Mouse (Mus musculus) urinary bladder, postnatal 4 days (tissue): ENCODE data around the gene Fuca2.

Source experiments
- DNase-seq, 2 experiments: peaks; one replicate each; pipeline ENCODE4 v3.0.0; 2021 to 2022; ENCODE audit warnings: low spot score in 2 of 2

The Fuca2 gene

DNA sequence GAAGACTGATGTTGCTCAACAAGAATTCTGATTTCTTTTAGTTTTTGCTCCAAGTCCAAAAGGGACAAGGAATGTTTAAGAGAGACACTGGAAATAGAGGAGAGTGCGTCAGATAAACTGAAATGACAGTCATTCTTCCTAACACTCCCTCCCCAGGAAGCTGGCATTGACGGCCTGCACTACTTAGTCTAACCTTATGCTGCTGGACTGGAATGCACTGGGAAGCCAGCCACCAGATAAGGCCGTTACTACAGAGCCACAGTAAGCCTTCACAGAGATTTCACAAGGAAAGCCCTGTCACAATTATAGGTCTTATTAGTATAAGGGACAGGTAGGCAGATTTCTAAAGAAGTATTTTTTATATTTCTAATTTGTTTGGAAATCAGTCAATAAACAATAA lies 35.4 kb downstream of the Fuca2 start:
- DNase-seq = no peak

DNA sequence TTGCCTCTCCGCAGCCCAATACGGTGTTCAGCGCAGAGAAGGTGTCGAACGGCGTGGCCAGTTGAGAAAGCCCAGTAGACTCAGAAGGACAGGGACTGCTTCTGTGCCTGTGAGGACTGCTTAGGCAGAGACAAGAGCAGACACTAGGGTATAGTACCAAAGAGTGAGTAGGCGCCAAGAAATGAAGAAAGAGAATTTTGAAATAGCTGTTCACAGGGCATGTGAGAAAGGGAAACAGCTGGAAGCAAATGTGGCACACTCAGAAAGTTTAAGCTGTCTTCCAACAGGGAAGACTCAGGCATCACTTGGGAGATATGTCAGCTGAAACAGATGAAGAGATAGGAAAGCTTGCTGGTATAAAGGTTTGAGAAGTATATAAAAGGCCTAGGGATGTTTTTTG lies 37.4 kb downstream of the Fuca2 start:
- no peak for DNase-seq

DNA sequence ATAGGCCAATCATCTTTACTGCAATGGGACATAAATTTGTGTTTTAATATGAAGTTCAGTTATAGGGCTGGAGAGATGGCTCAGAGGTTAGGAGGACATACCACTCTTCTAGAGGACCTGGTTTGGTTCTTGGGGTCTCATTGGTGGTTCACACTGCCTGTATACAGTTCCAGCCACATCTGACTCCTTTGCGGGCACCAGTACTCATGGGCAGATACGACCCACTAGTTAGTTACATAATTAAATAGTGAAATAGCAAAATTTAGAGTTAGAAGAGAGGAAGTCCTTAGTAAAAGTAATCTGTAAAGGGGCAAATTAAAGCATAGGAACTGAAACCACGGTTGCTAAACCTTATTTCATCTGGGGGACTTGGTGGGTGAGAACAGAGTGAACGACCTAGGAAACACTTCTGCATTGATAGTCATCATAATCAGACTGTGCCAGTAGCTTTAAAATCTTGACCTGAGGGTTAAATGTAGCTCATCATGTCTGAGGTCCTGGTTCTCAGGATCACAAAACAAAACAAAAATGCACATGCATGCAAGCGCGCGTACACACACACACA lies 40.5 kb downstream of the Fuca2 start:
- DNase-seq = no peak

DNA sequence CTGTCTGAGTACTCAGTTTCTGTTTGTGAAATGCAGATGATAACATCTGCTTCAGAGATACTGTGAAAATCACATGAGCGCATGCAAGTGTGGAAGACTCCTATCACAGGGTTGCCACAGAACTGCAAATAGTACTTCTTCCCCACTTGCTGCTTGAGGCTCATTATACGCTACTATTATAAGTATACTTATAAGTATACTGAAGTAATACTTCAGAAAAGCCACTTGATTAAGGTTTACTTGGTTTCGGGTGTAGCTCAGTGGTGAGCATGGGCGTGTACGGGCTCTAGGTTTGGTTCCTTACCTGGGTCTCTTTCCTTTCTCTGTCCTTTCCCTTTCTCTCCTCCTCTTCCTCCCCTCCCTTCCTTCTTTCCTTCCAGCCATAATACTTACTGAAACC lies 42.4 kb downstream of the Fuca2 start:
- DNase-seq = no peak

DNA sequence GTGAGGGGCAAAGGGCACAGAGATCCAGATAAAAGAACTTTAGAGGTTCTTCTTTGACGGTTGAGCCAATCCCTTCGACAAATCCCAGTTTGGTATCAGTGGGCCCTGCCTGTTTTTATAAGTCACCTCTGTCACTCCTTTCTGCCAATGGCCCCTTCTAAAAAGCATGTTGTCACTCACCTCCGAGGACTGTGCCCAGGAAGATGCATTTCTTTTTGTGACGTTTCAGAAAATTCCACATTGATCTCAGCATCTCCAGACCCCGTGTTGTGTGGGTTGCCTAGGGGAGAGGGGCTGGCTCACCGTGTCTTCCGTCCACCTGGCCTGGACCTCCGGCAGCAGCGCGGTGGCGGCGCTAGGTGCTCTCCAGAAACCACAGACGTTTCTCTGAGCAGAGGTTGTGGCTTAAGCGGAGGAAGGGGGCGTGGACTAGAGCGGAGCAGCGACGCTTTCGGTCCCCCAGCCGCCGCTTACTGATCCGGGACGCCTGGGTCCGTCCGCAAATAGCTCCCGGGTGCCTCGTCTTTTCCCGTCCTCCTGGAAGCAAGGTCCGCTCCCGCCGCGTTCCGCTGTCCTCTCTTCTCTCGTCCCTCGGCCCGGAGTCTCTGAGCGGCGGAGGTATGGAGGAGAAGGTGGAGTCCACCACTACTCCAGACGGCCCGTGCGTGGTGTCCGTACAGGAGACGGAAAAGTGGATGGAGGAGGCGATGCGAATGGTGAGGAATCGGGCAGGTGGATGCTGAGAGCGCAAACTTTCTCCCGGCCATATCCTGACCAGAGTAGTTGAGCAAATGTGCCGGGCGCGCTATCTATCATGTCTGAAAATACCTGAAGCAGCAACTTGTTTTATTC lies 53.5 kb downstream of the Fuca2 start, which contains the start of the genes Adat2 and Pex3:
Adat2 (plus strand) TSS at position 249 of the 852 bp plus-strand sequence.
Pex3 (minus strand) TSS at position 497 of the 852 bp plus-strand sequence.
- DNase-seq = peak; percentile 85 to 91

DNA sequence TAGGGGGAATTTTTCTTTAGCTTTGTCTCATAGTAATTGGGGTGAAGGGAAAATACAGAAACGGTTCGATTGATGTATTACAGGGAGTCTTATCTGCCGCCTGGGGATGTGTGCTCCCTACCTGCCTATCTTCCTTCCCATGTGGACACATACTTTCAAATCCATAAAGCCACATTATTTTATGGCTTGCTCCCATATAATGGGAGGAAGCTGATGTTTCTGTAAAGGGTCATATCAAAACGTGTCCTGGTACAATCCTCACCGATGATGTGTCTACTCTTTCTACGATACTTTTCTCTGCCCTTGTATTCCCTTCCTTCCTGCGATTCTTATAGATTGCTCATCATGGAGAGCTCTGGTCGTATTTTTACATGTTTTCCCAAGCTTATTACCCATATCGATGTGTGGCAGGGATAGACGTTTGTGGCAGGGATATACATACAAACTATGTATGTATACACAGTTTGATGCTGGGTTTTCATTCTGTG lies 54.2 kb downstream of the Fuca2 start:
- DNase-seq = no peak

DNA sequence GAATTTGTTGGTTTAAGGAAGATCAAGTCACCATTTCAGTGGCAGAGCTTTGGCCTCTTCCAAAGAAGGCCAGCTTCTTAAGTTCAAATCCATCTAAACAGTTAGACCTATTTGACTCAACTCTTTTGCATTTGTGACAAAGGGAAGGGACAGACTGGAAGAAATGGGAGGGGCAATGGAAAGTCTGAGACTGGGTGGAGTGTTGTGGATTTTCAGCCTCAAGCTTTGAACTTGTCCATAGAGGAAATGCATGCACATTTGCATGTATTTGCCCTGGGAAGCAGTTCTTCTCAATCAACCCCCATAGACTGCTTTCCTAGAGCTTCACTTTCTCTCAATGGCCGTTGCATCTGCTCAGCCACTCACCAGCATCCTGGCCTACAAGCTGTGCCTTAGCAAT lies 55.0 kb downstream of the Fuca2 start:
- no peak for DNase-seq

DNA sequence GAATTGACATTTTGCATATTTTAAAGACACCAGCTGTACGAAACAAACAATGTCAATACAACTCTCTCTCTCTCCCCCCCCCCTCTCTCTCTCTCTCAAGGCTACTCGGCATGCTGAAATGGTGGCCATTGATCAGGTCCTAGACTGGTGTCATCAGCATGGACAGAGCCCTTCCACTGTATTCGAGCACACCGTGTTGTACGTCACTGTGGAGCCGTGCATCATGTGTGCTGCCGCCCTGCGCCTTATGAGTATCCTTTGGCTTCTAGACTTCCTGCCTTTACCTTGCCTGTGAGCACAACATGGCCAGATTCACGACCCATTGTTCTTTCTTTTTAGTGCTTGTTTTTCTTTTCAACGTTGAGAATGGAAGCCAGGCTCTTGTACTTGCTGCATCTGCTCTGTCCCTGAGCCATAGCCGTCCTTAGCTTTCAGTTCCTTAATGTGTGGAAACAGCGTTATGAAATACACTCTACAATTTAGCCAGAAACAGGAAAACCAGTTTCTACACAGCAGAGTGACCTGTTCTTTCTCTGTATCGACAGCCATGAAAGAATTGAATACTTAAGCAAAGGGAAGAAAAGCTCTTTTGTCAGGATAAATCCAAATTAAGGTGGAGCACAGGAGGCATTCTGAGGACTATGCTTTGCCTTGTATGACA lies 60.8 kb downstream of the Fuca2 start:
- no peak for DNase-seq

DNA sequence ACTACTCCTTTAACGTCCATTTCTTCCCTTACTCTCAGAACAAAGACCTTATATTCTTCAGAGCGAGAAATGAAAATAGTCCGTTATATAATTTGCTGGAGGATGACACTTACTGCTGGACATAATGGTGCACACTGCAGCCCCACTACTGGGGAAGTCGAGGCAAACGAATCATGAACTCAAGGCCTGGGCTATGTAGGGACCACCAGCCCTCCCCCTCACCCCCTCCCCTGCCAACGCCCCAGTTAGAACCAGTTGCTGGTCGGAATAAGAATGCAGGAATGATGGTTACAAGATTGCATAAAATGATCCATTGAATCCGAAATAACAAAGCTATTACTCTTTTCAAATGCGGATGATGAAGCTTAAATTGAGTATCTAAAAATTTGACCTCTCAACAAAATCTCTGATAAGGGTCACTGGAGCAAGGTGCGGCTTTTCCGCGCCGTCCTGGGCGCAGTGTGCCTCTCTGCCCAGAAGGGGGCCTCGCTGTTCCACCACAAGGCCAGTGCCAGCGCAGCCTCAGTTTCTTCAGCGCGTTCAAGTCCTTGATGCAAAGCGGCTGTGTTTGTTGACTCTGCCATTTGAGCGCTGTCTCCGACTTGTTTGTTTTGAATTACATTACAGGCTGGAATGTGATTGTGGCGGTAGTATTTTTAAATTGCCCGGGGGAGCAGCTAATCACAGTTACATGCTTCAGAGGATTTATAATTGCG lies 65.2 kb downstream of the Fuca2 start:
- DNase-seq = peak; percentile 37 to 71

DNA sequence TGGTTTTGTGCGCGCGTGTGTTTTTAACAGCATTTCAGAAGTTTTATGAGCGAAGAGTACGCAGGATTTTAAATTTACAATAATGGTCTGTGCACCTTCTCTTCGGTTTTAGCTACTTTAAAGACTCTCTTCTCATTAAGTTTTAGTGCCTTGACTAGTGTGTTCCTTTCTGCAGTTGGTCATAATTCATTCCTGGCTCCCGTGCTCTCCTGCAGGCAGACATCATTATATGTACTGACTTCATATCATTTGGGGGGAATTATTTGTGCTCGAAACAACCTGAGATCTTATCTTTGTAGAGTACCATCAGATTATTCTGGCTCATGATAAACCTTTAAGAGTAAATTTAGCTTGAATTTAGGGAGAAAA lies 65.7 kb downstream of the Fuca2 start:
- DNase-seq = no peak

DNA sequence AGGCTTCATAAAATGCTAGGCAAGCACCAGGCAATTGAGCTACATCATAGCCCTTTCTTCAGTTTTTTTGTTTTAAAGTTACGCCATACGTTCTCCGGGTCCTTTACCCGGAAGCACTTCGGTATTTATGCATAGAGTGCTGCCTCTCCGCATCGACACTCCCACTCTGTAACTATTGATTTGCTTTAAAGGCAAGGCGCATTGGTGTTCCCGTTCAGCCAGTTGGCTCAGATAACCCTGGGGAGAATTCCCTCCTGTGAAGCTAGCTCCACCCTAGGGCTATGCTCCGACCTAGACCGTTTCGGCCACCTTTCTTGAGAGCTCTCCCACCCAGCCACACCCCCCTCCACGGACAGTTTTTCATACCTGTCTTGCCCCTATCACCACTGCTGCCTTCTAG lies 67.1 kb downstream of the Fuca2 start:
- no peak for DNase-seq
